Mouse (Mus musculus): Measurements from ENCODE around the gene Spink4. TPM values are rescaled to one million over a fixed set of nuclear protein-coding genes. Genes with fewer than 3 reads are reported as not detected.
A peak's percentile ranks its signal among the peaks of the same experiment; 100 is the strongest.
"Not testable (repeated sequence)": the region's sequence is repeated elsewhere in the genome, so short reads cannot be mapped to it uniquely, and the experiment has no call there.

Gene Spink4
- polyA plus RNA-seq, 1 experiment from 2014 or later: not detected

DNA sequence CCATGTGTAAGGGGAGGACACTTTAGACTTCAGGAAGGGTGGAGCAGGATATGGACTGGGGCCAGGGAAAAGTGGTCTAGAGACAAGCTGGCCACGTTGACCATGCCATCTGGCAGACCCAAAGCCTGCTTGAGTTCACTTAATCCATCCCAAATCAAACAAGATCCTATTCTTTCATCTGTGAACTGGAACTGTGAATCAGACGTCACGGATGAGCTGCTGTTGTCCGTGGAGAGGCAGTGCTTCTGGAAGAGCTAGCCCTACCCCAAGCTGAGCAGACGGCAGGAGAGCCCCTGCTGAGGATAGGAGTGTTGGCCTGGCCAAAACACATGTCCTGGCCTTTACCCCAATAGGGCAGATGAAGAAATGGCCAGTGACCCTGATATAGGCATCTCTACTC, 3.9 kb upstream of the Spink4 start:
- no peak overlapping the region for H3K4me3 ChIP-seq
- no peaks in the 10 kb centered on the region for H3K9me3 ChIP-seq (replicated peaks)
- DNase-seq (ENCODE audit: low spot score): no peak
- H3K27me3 ChIP-seq (ENCODE audit: low read depth, poor library complexity, severe bottlenecking): no peaks in the 10 kb centered on the region
- H3K4me1 ChIP-seq: no peaks in the 10 kb centered on the region
- H3K27ac ChIP-seq (replicated peaks): no peak overlapping the region
- H3K36me3 ChIP-seq: no peaks in the 10 kb centered on the region
- WGBS: 57% methylated on average over 5 of the region's 5 CpGs

DNA sequence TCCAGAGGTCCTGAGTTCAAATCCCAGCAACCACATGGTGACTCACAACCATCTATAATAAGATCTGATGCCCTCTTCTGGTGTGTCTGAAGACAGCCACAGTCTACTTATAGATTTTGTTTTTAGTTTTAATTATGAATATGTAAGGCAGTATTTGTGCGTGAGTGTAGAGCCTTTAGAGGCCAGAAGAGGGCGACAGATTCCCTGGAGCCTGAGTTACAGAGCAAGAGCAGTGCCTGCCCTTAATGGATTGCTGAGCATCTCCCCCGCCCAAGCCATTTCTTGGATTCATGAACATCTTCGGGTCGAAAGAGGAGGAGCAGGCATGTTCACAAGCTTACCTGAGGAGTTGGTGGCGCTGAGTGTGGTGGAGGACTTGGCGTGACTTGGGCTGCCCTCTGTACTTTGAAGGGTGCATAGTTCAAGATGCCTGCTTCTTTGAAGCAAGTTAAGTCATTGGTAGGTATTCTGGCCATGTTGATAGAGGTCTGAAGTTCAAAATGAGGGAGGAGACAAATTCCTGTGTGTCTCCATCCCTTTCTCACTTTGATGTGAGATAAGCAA, 3.2 kb upstream of the Spink4 start:
- H3K9me3 ChIP-seq (replicated peaks): no peaks in the 10 kb centered on the region
- no peak for DNase-seq (ENCODE audit: low spot score)
- no peaks in the 10 kb centered on the region for H3K4me1 ChIP-seq
- H3K4me3 ChIP-seq: no peak overlapping the region
- H3K36me3 ChIP-seq: no peaks in the 10 kb centered on the region
- 85% methylated on average over 7 of the region's 7 CpGs for WGBS
- no peaks in the 10 kb centered on the region for H3K27me3 ChIP-seq (ENCODE audit: low read depth, poor library complexity, severe bottlenecking)
- H3K27ac ChIP-seq (replicated peaks): no peak overlapping the region

- Histone ChIP-seq H3K4me3 (no peak overlapping the region), H3K27me3 (ENCODE audit: low read depth, poor library complexity, severe bottlenecking) (no peaks in the 10 kb centered on the region), H3K4me1 (peaks cover 3% of the 10 kb centered on the region), H3K36me3 (no peaks in the 10 kb centered on the region), H3K9me3 (replicated peaks) (no peaks in the 10 kb centered on the region), H3K27ac (replicated peaks) (no peak overlapping the region)
- DNase-seq (ENCODE audit: low spot score): no peak
- WGBS: 84% methylated on average over 2 of the region's 2 CpGs
Measured at GRCm38 (mm10) chr4:40920576-40920975, 724 bp downstream of the Spink4 start.

DNA sequence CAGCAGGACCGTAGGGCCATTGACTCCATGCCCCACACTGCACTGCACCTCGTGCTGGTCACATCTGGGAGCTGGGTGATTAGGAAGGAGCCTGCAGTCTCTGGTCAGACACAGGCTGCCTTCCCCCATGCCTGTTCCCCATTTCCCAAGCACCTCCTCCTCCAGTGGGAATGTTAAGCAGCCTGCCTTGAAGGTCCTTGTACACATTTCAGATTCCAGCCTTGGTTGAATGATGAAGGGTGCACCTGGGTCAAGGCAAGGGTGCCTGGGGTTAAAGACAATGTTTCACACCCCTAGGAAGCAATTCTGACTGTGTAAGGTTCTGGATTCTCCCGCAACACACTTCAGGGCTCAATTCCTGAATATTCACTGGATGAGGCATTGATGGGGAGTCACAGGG, 1.4 kb downstream of the Spink4 start:
- no peak for DNase-seq (ENCODE audit: low spot score)
- no peaks in the 10 kb centered on the region for H3K27me3 ChIP-seq (ENCODE audit: low read depth, poor library complexity, severe bottlenecking)
- peaks cover 5% of the 10 kb centered on the region for H3K4me1 ChIP-seq
- H3K4me3 ChIP-seq: no peak overlapping the region
- 78% methylated on average over 3 of the region's 3 CpGs for WGBS
- no peaks in the 10 kb centered on the region for H3K9me3 ChIP-seq (replicated peaks)
- no peaks in the 10 kb centered on the region for H3K36me3 ChIP-seq
- H3K27ac ChIP-seq (replicated peaks): no peak overlapping the region

DNA sequence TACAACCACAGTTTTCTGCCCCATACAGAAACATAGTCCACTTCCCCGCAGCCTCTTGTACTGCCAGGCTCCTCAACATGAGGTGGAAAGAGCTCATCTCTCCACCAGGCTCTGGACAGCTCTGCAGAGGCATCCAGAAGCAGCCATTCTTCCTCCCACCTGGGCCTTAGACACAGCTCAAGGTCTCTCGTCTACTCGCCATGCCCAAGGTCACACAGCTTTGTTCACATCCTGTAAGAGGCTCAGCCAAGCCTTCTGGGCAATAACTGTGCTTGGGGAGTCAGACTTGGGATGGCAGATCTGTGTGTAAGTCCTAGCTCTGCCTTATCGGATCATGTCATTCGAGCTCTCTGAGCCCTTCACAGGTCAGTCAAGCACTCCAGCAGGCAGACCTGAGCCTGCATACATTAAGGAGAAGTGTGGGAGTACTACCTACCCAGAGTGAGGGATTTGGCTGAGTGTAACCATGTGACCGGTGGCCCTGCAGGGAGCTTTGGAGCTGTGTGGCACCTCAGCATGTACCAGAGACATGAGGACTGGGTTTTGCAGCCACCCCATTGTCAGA, 3.3 kb downstream of the Spink4 start:
- WGBS: 82% methylated on average over 6 of the region's 6 CpGs
- Histone ChIP-seq H3K4me3 (no peak overlapping the region), H3K9me3 (replicated peaks) (no peaks in the 10 kb centered on the region), H3K27me3 (ENCODE audit: low read depth, poor library complexity, severe bottlenecking) (no peaks in the 10 kb centered on the region), H3K4me1 (peaks cover 5% of the 10 kb centered on the region), H3K27ac (replicated peaks) (no peak overlapping the region), H3K36me3 (no peaks in the 10 kb centered on the region)
- no peak for DNase-seq (ENCODE audit: low spot score)

DNA sequence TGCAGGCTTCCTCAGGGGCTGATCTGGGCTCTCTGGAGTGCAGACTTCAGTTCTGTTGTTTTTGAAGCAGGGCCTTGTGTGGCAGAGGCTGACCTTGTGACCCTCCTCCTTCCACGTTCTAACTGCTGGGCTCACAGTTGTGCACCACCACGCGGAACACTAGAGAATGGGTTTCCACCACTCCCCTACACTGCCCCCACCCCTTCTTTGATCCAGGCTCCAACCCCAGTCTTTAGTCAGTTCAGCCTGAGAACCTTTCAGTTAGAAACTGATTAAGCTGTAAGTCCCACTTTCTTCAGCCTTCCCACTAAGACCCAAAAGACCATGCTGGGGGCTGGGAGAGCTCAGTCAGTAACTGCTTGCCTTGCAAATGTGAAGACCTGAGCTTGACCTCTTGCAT, 5.7 kb downstream of the Spink4 start:
- no peak overlapping the region for H3K4me3 ChIP-seq
- H3K36me3 ChIP-seq: no peaks in the 10 kb centered on the region
- no peaks in the 10 kb centered on the region for H3K27me3 ChIP-seq (ENCODE audit: low read depth, poor library complexity, severe bottlenecking)
- peaks cover 5% of the 10 kb centered on the region for H3K4me1 ChIP-seq
- H3K9me3 ChIP-seq (replicated peaks): no peaks in the 10 kb centered on the region
- no peak overlapping the region for H3K27ac ChIP-seq (replicated peaks)
- 40% methylated on average over 3 of the region's 3 CpGs for WGBS
- no peak for DNase-seq (ENCODE audit: low spot score)

DNA sequence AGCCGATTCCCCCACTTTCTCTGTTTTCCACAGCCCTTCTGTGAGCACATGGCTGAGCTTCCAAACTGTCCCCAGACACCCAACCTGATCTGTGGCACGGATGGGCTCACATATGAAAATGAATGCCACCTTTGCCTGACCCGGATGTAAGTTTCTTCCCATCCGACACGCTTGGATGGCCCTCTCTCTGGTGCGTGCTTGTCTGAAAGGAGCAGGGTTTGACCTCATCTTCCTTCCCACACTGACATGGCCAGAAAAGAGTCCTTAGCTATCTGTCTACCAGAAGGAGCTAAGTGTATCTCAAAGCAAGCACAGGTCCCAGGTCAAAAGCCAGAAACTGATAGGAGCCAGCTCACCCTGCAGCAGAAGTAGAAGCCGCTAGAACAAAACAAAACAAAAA, 9.2 kb downstream of the Spink4 start:
- H3K4me1 ChIP-seq: peaks cover 5% of the 10 kb centered on the region
- 81% methylated on average over 7 of the region's 7 CpGs for WGBS
- no peak for DNase-seq (ENCODE audit: low spot score)
- peaks cover 25% of the 10 kb centered on the region for H3K36me3 ChIP-seq
- no peak overlapping the region for H3K27ac ChIP-seq (replicated peaks)
- H3K4me3 ChIP-seq: no peak overlapping the region
- H3K27me3 ChIP-seq (ENCODE audit: low read depth, poor library complexity, severe bottlenecking): no peaks in the 10 kb centered on the region
- H3K9me3 ChIP-seq (replicated peaks): no peaks in the 10 kb centered on the region

DNA sequence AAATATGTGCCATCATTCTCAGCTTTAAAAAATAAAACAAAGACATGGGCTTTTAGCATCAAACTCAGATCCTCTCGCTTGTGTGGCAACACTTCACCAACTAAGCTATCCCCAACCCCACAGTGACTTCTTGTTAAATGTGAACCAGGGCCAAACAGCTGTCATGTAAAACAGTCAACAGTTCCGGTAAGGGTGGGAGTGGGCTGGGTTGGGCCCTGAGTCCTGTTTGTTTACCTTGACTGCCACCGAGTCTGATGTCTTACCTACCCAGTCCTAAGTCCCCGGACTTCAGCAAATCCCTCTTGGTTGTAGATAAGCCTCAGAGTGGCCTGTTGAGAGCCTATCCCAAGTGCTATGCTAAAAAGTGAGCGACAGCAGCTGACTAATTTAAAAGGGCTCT, 13.8 kb downstream of the Spink4 start:
- no peaks in the 10 kb centered on the region for H3K4me1 ChIP-seq
- no peak for DNase-seq (ENCODE audit: low spot score)
- no peak overlapping the region for H3K4me3 ChIP-seq
- no peaks in the 10 kb centered on the region for H3K27me3 ChIP-seq (ENCODE audit: low read depth, poor library complexity, severe bottlenecking)
- peaks cover 69% of the 10 kb centered on the region for H3K36me3 ChIP-seq
- WGBS: 96% methylated on average over 5 of the region's 5 CpGs
- no peak overlapping the region for H3K27ac ChIP-seq (replicated peaks)
- no peaks in the 10 kb centered on the region for H3K9me3 ChIP-seq (replicated peaks)

- not testable (repeated sequence) for H3K27me3 ChIP-seq (ENCODE audit: low read depth, poor library complexity, severe bottlenecking); DNase-seq (ENCODE audit: low spot score); H3K9me3 ChIP-seq (replicated peaks); H3K4me1 ChIP-seq; H3K4me3 ChIP-seq; H3K27ac ChIP-seq (replicated peaks)
- 96% methylated on average over 3 of the region's 3 CpGs for WGBS
- peaks cover 76% of the 10 kb centered on the region for H3K36me3 ChIP-seq
Measured at GRCm38 (mm10) chr4:40934369-40934768, 14.5 kb downstream of the Spink4 start.

GRCm38 (mm10) chr4:40936175-40936839, 16.5 kb downstream of the Spink4 start:
- peaks cover 95% of the 10 kb centered on the region for H3K36me3 ChIP-seq

GRCm38 (mm10) chr4:40938793-40939192, 18.9 kb downstream of the Spink4 start:
- WGBS: 91% methylated on average over 5 of the region's 5 CpGs
- Histone ChIP-seq H3K27ac (replicated peaks) (no peak overlapping the region), H3K9me3 (replicated peaks) (peaks cover 12% of the 10 kb centered on the region), H3K27me3 (ENCODE audit: low read depth, poor library complexity, severe bottlenecking) (no peaks in the 10 kb centered on the region), H3K4me3 (no peak overlapping the region), H3K4me1 (no peaks in the 10 kb centered on the region), H3K36me3 (peaks cover 98% of the 10 kb centered on the region)
- DNase-seq (ENCODE audit: low spot score): no peak

More at GRCm38 (mm10) chr4:40936175-40936839, 16.5 kb downstream of the Spink4 start:
- Histone ChIP-seq H3K27me3 (ENCODE audit: low read depth, poor library complexity, severe bottlenecking) (no peaks in the 10 kb centered on the region), H3K4me1 (no peaks in the 10 kb centered on the region), H3K4me3 (no peak overlapping the region), H3K9me3 (replicated peaks) (peaks cover 12% of the 10 kb centered on the region), H3K27ac (replicated peaks) (no peak overlapping the region)
- DNase-seq (ENCODE audit: low spot score): no peak
- 90% methylated on average over 9 of the region's 9 CpGs for WGBS

DNA sequence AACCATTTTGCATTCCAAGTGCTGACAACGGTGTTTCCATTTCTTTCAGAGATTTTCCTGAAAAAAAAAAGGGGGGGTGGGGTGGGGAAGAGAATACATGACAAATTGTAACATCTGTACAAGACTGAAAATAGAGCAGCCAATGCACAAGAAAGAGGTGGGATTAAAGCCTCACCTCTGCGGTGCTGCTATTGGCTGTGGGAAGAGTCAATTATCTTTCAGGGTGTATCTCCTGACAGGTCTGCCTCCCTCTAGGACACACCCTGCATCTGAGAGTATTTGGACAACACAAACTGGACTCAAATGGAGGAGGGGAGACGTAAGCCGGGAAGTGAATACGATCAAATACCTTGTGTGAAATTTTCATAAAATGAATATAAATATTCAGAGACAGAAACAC, 23.8 kb downstream of the Spink4 start:
- no peak for DNase-seq (ENCODE audit: low spot score)
- Histone ChIP-seq H3K4me1 (peaks cover 15% of the 10 kb centered on the region), H3K9me3 (replicated peaks) (peaks cover 12% of the 10 kb centered on the region), H3K27me3 (ENCODE audit: low read depth, poor library complexity, severe bottlenecking) (no peaks in the 10 kb centered on the region), H3K27ac (replicated peaks) (no peak overlapping the region), H3K36me3 (peaks cover 75% of the 10 kb centered on the region), H3K4me3 (no peak overlapping the region)
- 95% methylated on average over 5 of the region's 5 CpGs for WGBS

DNA sequence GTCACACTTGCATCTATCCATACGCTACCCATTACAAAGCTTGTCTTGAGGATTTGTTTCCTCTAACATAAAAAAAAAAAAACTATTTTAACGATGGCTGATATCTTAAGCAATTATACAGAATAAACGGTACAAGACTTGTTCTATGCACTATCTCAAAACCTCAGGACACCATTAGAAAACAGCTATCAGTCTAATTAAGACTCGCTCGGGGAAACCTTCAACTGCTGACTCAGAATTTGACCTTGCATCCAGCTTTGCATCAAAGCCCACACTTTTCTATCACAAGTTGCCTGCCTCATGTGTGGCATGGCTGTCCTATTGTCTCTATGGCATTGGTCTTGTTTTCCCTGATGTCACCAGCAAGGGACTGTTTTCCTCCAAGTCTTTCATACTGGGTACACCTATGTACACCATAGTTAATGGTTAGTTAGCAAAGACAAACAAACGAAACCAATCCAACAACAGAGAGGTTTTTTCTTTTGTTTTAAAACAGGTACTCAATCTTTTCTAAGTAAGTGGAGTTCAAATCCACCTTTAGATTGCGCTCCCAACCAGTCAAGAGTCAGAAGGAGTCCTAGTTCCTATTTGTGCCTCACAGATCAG, 26.8 kb downstream of the Spink4 start:
- DNase-seq (ENCODE audit: low spot score): no peak
- Histone ChIP-seq H3K36me3 (peaks cover 62% of the 10 kb centered on the region), H3K4me3 (peak overlapping the region; percentile 86), H3K4me1 (peaks cover 24% of the 10 kb centered on the region), H3K27me3 (ENCODE audit: low read depth, poor library complexity, severe bottlenecking) (no peaks in the 10 kb centered on the region), H3K9me3 (replicated peaks) (no peaks in the 10 kb centered on the region), H3K27ac (replicated peaks) (no peak overlapping the region)
- 92% methylated on average over 7 of the region's 7 CpGs for WGBS
